Mouse (Mus musculus) brain, adult 10 weeks (tissue): ENCODE data around the gene Dut. TPM values are rescaled to one million over a fixed set of nuclear protein-coding genes. Genes with fewer than 3 reads are reported as not detected.

ENCODE experiments used
- polyA plus RNA-seq: library from polyadenylated mRNA; stranded (reverse); fragments of 350-450 nt; fragmentation: Illumina TruSeq; extraction: RNeasy Lipid Tissue Mini Kit (QIAGEN cat#74804); gene quantifications from one replicate; pipeline ENCODE4 v1.2.3, GENCODE M21; 2015; ENCODE audit warnings: low read depth, low replicate concordance

Gene Dut
- polyA plus RNA-seq: 43.5 TPM

DNA sequence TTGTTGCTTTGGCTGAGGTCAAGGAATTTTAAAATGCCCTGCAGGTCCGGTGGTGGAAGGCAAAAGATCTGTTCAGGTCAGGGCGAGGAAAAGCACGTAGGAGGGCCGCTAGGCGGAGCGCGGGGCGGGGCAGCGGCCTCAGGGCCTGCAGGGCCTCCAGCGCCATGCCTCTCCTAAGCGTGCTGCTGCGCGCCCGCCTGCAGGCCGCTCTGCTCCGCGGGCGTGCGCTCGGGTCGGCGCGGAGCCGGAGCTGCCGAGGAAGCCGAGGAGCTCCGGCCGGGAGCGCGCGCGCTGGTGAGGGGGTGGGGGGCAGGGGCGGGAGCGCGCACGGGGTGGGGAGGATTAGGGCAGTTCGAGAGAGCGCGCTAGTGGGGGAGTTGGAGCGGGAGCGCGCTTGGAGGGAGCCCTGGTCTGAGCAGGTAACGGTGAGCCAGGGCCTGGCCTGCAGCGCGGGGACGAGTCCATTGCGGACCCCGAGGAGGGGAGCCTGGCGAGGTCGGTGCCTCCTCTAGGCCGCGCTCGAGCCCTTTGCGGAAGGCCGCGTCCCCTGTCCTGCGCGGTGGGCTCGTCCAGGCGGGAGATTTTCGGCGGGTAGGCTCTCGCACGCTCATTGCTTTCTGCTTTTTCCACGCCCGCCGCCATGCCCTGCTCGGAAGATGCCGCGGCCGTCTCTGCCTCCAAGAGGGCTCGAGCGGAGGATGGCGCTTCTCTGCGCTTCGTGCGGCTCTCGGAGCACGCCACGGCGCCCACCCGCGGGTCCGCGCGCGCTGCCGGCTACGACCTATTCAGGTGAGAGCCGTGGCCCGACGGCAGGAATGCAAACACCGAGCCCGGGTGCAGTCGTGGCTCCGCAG, at the start of gene Dut:
Gene Dut (plus strand): TSS at position 83 of the 854 bp plus-strand sequence.

Other genes with a start within 250 kb of the Dut start
- 0.37 TPM for gene Slc24a5, start 179.1 kb upstream of the Dut start, polyA plus RNA-seq
- gene Myef2, start 123.5 kb upstream of the Dut start, polyA plus RNA-seq: 67.0 TPM
- gene Ctxn2, start 110.5 kb upstream of the Dut start, polyA plus RNA-seq: 17.0 TPM
- gene Slc12a1, start 94.7 kb upstream of the Dut start, polyA plus RNA-seq: not detected